In genomic region chr2:30123729-30124471, GRCm38 (mm10) we compare ENCODE assay signal across 7 mouse cellular contexts. TPM values are rescaled to one million over a fixed set of nuclear protein-coding genes. Genes with fewer than 3 reads are reported as not detected.
A peak's percentile ranks its signal among the peaks of the same experiment; 100 is the strongest.
DNase-seq lines count a peak whose midpoint lies in the region; ATAC-seq and TF ChIP-seq lines count a peak whose summit lies in the region.

No protein-coding gene starts in this region.

- WGBS in bone marrow, adult 2 months, result 1% methylated on average over 44 of the region's 44 CpGs
- WGBS in intestine, embryonic 16.5 days, result under 1% methylated on average over 44 of the region's 44 CpGs
- WGBS in midbrain, postnatal 0 days, result 2% methylated on average over 35 of the region's 44 CpGs

- no peaks in the 10 kb centered on the region for H3K27me3 ChIP-seq in intestine, embryonic 16.5 days (replicated peaks; ENCODE audit: control insufficient read depth, insufficient read depth, low read length)
- no peaks in the 10 kb centered on the region for H3K27me3 ChIP-seq in midbrain, postnatal 0 days (ENCODE audit: insufficient read depth, low read length)

- no peaks in the 10 kb centered on the region for H3K9me3 ChIP-seq in intestine, embryonic 16.5 days (ENCODE audit: control insufficient read depth, low read length)
- no peaks in the 10 kb centered on the region for H3K9me3 ChIP-seq in midbrain, postnatal 0 days (ENCODE audit: low read length)

- H3K4me3 ChIP-seq in bone marrow, adult 2 months (replicated peaks; ENCODE audit: control insufficient read depth, low read depth, low read length), result peak overlapping the region; percentile 68
- H3K4me3 ChIP-seq in intestine, embryonic 16.5 days (ENCODE audit: low read length), result peak overlapping the region; percentile 72
- H3K4me3 ChIP-seq in midbrain, postnatal 0 days (ENCODE audit: low read depth, low read length), result peak overlapping the region; percentile 82

- H3K4me2 ChIP-seq in intestine, embryonic 16.5 days (ENCODE audit: low read depth, low read length), result peak overlapping the region; percentile 90
- peak overlapping the region; percentile 75 for H3K4me2 ChIP-seq in midbrain, postnatal 0 days (ENCODE audit: low read depth, low read length, poor library complexity, severe bottlenecking)

- peak; percentile 12; the same call in 1 of the 2 replicates for ATAC-seq in erythroblast, adult 5-6 weeks (replicated peaks; ENCODE audit: low FRiP score, poor library complexity, severe bottlenecking)
- peak; percentile 74 for ATAC-seq in intestine, embryonic 16.5 days
- ATAC-seq in midbrain, postnatal 0 days (ENCODE audit: low FRiP score), result peak; percentile 57; the same call in 1 of the 2 replicates

- TF ChIP-seq CTCF in bone marrow, adult 2 months (IDR thresholded peaks at IDR 0.05; ENCODE audit: control insufficient read depth, insufficient read depth, low read length), result no peak
- TF ChIP-seq CTCF in midbrain, postnatal 0 days (IDR thresholded peaks at IDR 0.05), result no peak

- H3K9ac ChIP-seq in intestine, embryonic 16.5 days (ENCODE audit: low read depth, low read length), result peak overlapping the region; percentile 85
- H3K9ac ChIP-seq in midbrain, postnatal 0 days (replicated peaks; ENCODE audit: low read length, poor library complexity, severe bottlenecking), result peak overlapping the region; percentile 95

- DNase-seq in layer of hippocampus, adult 18-20 months (ENCODE audit: low spot score in 2 of 2), result peak; percentile 35 to 53
- DNase-seq in layer of hippocampus, adult 9-10 months (ENCODE audit: low spot score), result no peak
- DNase-seq in midbrain, postnatal 0 days (ENCODE audit: low spot score), result peak; percentile 12
- DNase-seq in gastrocnemius, adult 8-10 months (ENCODE audit: low spot score in 2 of 2), result no peak

- H3K36me3 ChIP-seq in intestine, embryonic 16.5 days (ENCODE audit: control insufficient read depth, insufficient read depth, low read length), result no peaks in the 10 kb centered on the region
- H3K36me3 ChIP-seq in midbrain, postnatal 0 days (ENCODE audit: insufficient read depth, low read length), result 0 out of 2 replicates have a peak, but pooled peaks cover 5% of the 10 kb centered on the region

- TF ChIP-seq POLR2A in bone marrow, adult 2 months (IDR thresholded peaks at IDR 0.05; ENCODE audit: borderline replicate concordance, control insufficient read depth, low read depth, low read length), result no peak

- peaks cover 2% of the 10 kb centered on the region for H3K4me1 ChIP-seq in bone marrow, adult 2 months (ENCODE audit: control insufficient read depth, insufficient read depth, low read length)
- peaks cover 7% of the 10 kb centered on the region; the same call in 1 of the 2 replicates for H3K4me1 ChIP-seq in intestine, embryonic 16.5 days (ENCODE audit: control insufficient read depth, insufficient read depth, low read length)
- H3K4me1 ChIP-seq in midbrain, postnatal 0 days (ENCODE audit: insufficient read depth, low read length), result peaks cover 6% of the 10 kb centered on the region

- peak overlapping the region; percentile 76; the same call in 1 of the 2 replicates for H3K27ac ChIP-seq in bone marrow, adult 2 months (ENCODE audit: control insufficient read depth, insufficient read depth, low read depth, low read length, poor library complexity)
- peak overlapping the region; percentile 80 for H3K27ac ChIP-seq in intestine, embryonic 16.5 days (ENCODE audit: low read length)
- H3K27ac ChIP-seq in midbrain, postnatal 0 days (ENCODE audit: low read depth, low read length), result peak overlapping the region; percentile 88

RNA-seq across cellular contexts. Expression of gene Zer1, which starts 0.5 kb away (rescaled TPM):
- total RNA-seq in layer of hippocampus, adult 18-20 months (2021), result 100 to 1,000 TPM; 187 to 193 TPM
- 12.3 and 24.8 TPM in 2 replicates for polyA plus RNA-seq in bone marrow, adult 2 months (2011; ENCODE audit: insufficient read depth, insufficient read length, low replicate concordance, missing spikeins)
- 10.2 and 10.4 TPM in 2 replicates for total RNA-seq in erythroblast, adult 5-6 weeks (2015; ENCODE audit: low replicate concordance)
- total RNA-seq in erythroblast, adult 5-6 weeks (2017; ENCODE audit: low replicate concordance), result 12.8 and 17.0 TPM in 2 replicates
- 3.3 and 3.7 TPM in 2 replicates for polyA plus RNA-seq in intestine, embryonic 16.5 days (2015; fragmentation: Nextera tagmentation; extraction: Ambion mirVana)
- total RNA-seq in midbrain, postnatal 0 days (2014; rRNA removed), result 88.2 and 93.2 TPM in 2 replicates
- polyA plus RNA-seq in midbrain, postnatal 0 days (2015; fragmentation: Nextera tagmentation; extraction: Ambion mirVana), result 12.3 and 14.7 TPM in 2 replicates
- total RNA-seq in gastrocnemius, adult 8-10 months (2022), result 10 to 100 TPM; 23.5 to 24.8 (median 24.3) TPM

RNA-seq across cellular contexts. Expression of gene Tbc1d13, which starts 9.6 kb away (rescaled TPM):
- 10 to 100 TPM; 51.1 to 54.7 TPM for total RNA-seq in layer of hippocampus, adult 18-20 months (2021)
- 17.1 and 27.3 TPM in 2 replicates for polyA plus RNA-seq in bone marrow, adult 2 months (2011; ENCODE audit: insufficient read depth, insufficient read length, low replicate concordance, missing spikeins)
- total RNA-seq in erythroblast, adult 5-6 weeks (2015; ENCODE audit: low replicate concordance), result 20.0 and 20.3 TPM in 2 replicates
- 8.6 and 9.9 TPM in 2 replicates for total RNA-seq in erythroblast, adult 5-6 weeks (2017; ENCODE audit: low replicate concordance)
- 8.3 and 9.8 TPM in 2 replicates for polyA plus RNA-seq in intestine, embryonic 16.5 days (2015; fragmentation: Nextera tagmentation; extraction: Ambion mirVana)
- 141 and 168 TPM in 2 replicates for total RNA-seq in midbrain, postnatal 0 days (2014; rRNA removed)
- polyA plus RNA-seq in midbrain, postnatal 0 days (2015; fragmentation: Nextera tagmentation; extraction: Ambion mirVana), result 8.1 and 10.6 TPM in 2 replicates
- total RNA-seq in gastrocnemius, adult 8-10 months (2022), result 10 to 100 TPM; 11.1 to 13.9 (median 11.2) TPM

RNA-seq across cellular contexts. Expression of gene Zdhhc12, which starts 30.5 kb away (rescaled TPM):
- 10 to 100 TPM in 1 of 2 experiments, 1 to 10 TPM in 1; 7.9 to 10.5 TPM for total RNA-seq in layer of hippocampus, adult 18-20 months (2021)
- polyA plus RNA-seq in bone marrow, adult 2 months (2011; ENCODE audit: insufficient read depth, insufficient read length, low replicate concordance, missing spikeins), result 7.0 and 17.4 TPM in 2 replicates
- 7.9 TPM in 1 of 2 replicates, not detected in the other for total RNA-seq in erythroblast, adult 5-6 weeks (2015; ENCODE audit: low replicate concordance)
- total RNA-seq in erythroblast, adult 5-6 weeks (2017; ENCODE audit: low replicate concordance), result 0.85 and 2.9 TPM in 2 replicates
- 79.0 and 86.2 TPM in 2 replicates for polyA plus RNA-seq in intestine, embryonic 16.5 days (2015; fragmentation: Nextera tagmentation; extraction: Ambion mirVana)
- 17.7 and 30.7 TPM in 2 replicates for total RNA-seq in midbrain, postnatal 0 days (2014; rRNA removed)
- polyA plus RNA-seq in midbrain, postnatal 0 days (2015; fragmentation: Nextera tagmentation; extraction: Ambion mirVana), result 23.8 and 28.9 TPM in 2 replicates
- total RNA-seq in gastrocnemius, adult 8-10 months (2022), result 1 to 10 TPM; 3.1 to 3.9 (median 3.4) TPM

RNA-seq across cellular contexts. Expression of gene Pkn3, which starts 46.4 kb away (rescaled TPM):
- total RNA-seq in layer of hippocampus, adult 18-20 months (2021), result 1 to 10 TPM; 2.1 to 3.8 TPM
- polyA plus RNA-seq in bone marrow, adult 2 months (2011; ENCODE audit: insufficient read depth, insufficient read length, low replicate concordance, missing spikeins), result 5.0 and 8.1 TPM in 2 replicates
- total RNA-seq in erythroblast, adult 5-6 weeks (2015; ENCODE audit: low replicate concordance), result 0.63 and 13.3 TPM in 2 replicates
- 0.68 and 3.3 TPM in 2 replicates for total RNA-seq in erythroblast, adult 5-6 weeks (2017; ENCODE audit: low replicate concordance)
- polyA plus RNA-seq in intestine, embryonic 16.5 days (2015; fragmentation: Nextera tagmentation; extraction: Ambion mirVana), result 10.4 and 10.8 TPM in 2 replicates
- total RNA-seq in midbrain, postnatal 0 days (2014; rRNA removed), result 1.7 and 2.4 TPM in 2 replicates
- polyA plus RNA-seq in midbrain, postnatal 0 days (2015; fragmentation: Nextera tagmentation; extraction: Ambion mirVana), result 0.73 and 1.2 TPM in 2 replicates
- total RNA-seq in gastrocnemius, adult 8-10 months (2022), result 1 to 10 TPM; 2.1 to 3.2 (median 2.7) TPM

RNA-seq across cellular contexts. Expression of gene Endog, which starts 47.4 kb away (rescaled TPM):
- total RNA-seq in layer of hippocampus, adult 18-20 months (2021), result 10 to 100 TPM; 20.7 to 24.9 TPM
- polyA plus RNA-seq in bone marrow, adult 2 months (2011; ENCODE audit: insufficient read depth, insufficient read length, low replicate concordance, missing spikeins), result 4.6 and 8.6 TPM in 2 replicates
- 2.7 TPM in 1 of 2 replicates, not detected in the other for total RNA-seq in erythroblast, adult 5-6 weeks (2015; ENCODE audit: low replicate concordance)
- total RNA-seq in erythroblast, adult 5-6 weeks (2017; ENCODE audit: low replicate concordance), result 2.2 and 3.0 TPM in 2 replicates
- 42.5 and 45.5 TPM in 2 replicates for polyA plus RNA-seq in intestine, embryonic 16.5 days (2015; fragmentation: Nextera tagmentation; extraction: Ambion mirVana)
- total RNA-seq in midbrain, postnatal 0 days (2014; rRNA removed), result 43.7 and 51.3 TPM in 2 replicates
- polyA plus RNA-seq in midbrain, postnatal 0 days (2015; fragmentation: Nextera tagmentation; extraction: Ambion mirVana), result 38.9 and 42.2 TPM in 2 replicates
- 10 to 100 TPM; 50.3 to 59.4 (median 56.9) TPM for total RNA-seq in gastrocnemius, adult 8-10 months (2022)

Comparison
In these comparisons a context has a peak if more than half of its experiments do, and no peak if none do; other contexts are left out.
1. DNase-seq: peak in layer of hippocampus, adult 18-20 months (2 of 2) and midbrain, postnatal 0 days (single experiment); none in layer of hippocampus, adult 9-10 months (single experiment) and gastrocnemius, adult 8-10 months (0 of 2).
2. ATAC-seq: peak in every context shown above with its lines; median percentile 74 in intestine, embryonic 16.5 days; 57 in midbrain, postnatal 0 days; 12 in erythroblast, adult 5-6 weeks.
3. Peak in every context shown above with its lines, with median percentiles within 50 percentile points of each other: H3K27ac ChIP-seq and H3K4me3 ChIP-seq.